Mouse (Mus musculus) layer of hippocampus, adult 8-10 months (tissue): ENCODE measurements at regions not wholly inside any gene's neighbourhood (a gene's known extent, or its start where the extent isn't known, plus 50 kb on each side); places are given as distances from the start of the nearest gene placed in this dataset.
"Not testable (repeated sequence)": the region's sequence is repeated elsewhere in the genome, so short reads cannot be mapped to it uniquely, and the experiment has no call there.

Experiments used
- DNase-seq, 2 experiments: peaks; one replicate each; pipeline ENCODE4 v3.0.0; 2022; ENCODE audit warnings: low spot score in 2 of 2

- no peak for DNase-seq
Measured at GRCm38 (mm10) chr9:14056410-14057172, 218.3 kb upstream of the Sesn3 start.

GRCm38 (mm10) chr9:14058592-14059227, 216.2 kb upstream of the Sesn3 start:
- no peak for DNase-seq

GRCm38 (mm10) chr9:14059228-14059779, 215.6 kb upstream of the Sesn3 start:
- DNase-seq = no peak

GRCm38 (mm10) chr9:14060257-14060656, 214.6 kb upstream of the Sesn3 start:
- no peak for DNase-seq

GRCm38 (mm10) chr9:14061389-14061788, 213.5 kb upstream of the Sesn3 start:
- DNase-seq = no peak

GRCm38 (mm10) chr9:14061840-14062239, 213.0 kb upstream of the Sesn3 start:
- DNase-seq = no peak

- DNase-seq = no peak
Measured at GRCm38 (mm10) chr9:14062706-14063105, 212.2 kb upstream of the Sesn3 start.

- DNase-seq = not testable (repeated sequence)
Measured at GRCm38 (mm10) chr9:14066741-14067140, 208.1 kb upstream of the Sesn3 start.

- no peak for DNase-seq
Measured at GRCm38 (mm10) chr9:14069076-14069475, 205.8 kb upstream of the Sesn3 start.

GRCm38 (mm10) chr9:14069770-14070169, 205.1 kb upstream of the Sesn3 start:
- no peak for DNase-seq

- DNase-seq = no peak
Measured at GRCm38 (mm10) chr9:14071728-14072127, 203.1 kb upstream of the Sesn3 start.

GRCm38 (mm10) chr9:14072950-14073349, 201.9 kb upstream of the Sesn3 start:
- no peak for DNase-seq

- DNase-seq = no peak
Measured at GRCm38 (mm10) chr9:14074273-14074672, 200.6 kb upstream of the Sesn3 start.

- not testable (repeated sequence) for DNase-seq
Measured at GRCm38 (mm10) chr9:14074866-14075265, 200.0 kb upstream of the Sesn3 start.

GRCm38 (mm10) chr9:14075452-14075851, 199.4 kb upstream of the Sesn3 start:
- peak; percentile 51 to 67 for DNase-seq

- DNase-seq = no peak
Measured at GRCm38 (mm10) chr9:14075868-14076267, 199.0 kb upstream of the Sesn3 start.

- no peak for DNase-seq
Measured at GRCm38 (mm10) chr9:14076728-14077127, 198.1 kb upstream of the Sesn3 start.

- no peak for DNase-seq
Measured at GRCm38 (mm10) chr9:14081138-14081537, 193.7 kb upstream of the Sesn3 start.

- no peak for DNase-seq
Measured at GRCm38 (mm10) chr9:14086201-14086600, 188.7 kb upstream of the Sesn3 start.

GRCm38 (mm10) chr9:14086611-14087010, 188.3 kb upstream of the Sesn3 start:
- no peak for DNase-seq

GRCm38 (mm10) chr9:14087874-14088273, 187.0 kb upstream of the Sesn3 start:
- no peak for DNase-seq

GRCm38 (mm10) chr9:14089791-14090256, 185.0 kb upstream of the Sesn3 start:
- peak in 1 of 2 experiments; percentile 45 for DNase-seq

GRCm38 (mm10) chr9:14090454-14090853, 184.4 kb upstream of the Sesn3 start:
- DNase-seq = no peak
